Mouse (Mus musculus) urinary bladder, postnatal 14 days (tissue): ENCODE data around the gene 1500011B03Rik.

Experiments
- DNase-seq: peaks from one replicate; pipeline ENCODE4 v3.0.0; 2021; ENCODE audit warnings: low spot score

Gene 1500011B03Rik

GRCm38 (mm10) chr5:114782991-114783390, 40.3 kb downstream of the 1500011B03Rik start:
- no peak for DNase-seq

- DNase-seq: no peak
Measured at GRCm38 (mm10) chr5:114780912-114781311, 42.4 kb downstream of the 1500011B03Rik start.

GRCm38 (mm10) chr5:114779956-114780489, 43.2 kb downstream of the 1500011B03Rik start:
- DNase-seq: no peak

GRCm38 (mm10) chr5:114776174-114776573, 47.1 kb downstream of the 1500011B03Rik start:
- DNase-seq: no peak

- peak; percentile 18 for DNase-seq
Measured at GRCm38 (mm10) chr5:114775056-114775979, 48.0 kb downstream of the 1500011B03Rik start, which contains the start of gene Git2. Git2 (minus strand) TSS chr5:114775517.

GRCm38 (mm10) chr5:114774403-114775051, 48.7 kb downstream of the 1500011B03Rik start, which contains the start of gene Ankrd13a:
Ankrd13a (plus strand) TSS chr5:114774677.
- peak; percentile 92 for DNase-seq

- no peak for DNase-seq
Measured at GRCm38 (mm10) chr5:114773780-114774179, 49.5 kb downstream of the 1500011B03Rik start.

- peak; percentile 97 for DNase-seq
Measured at GRCm38 (mm10) chr5:114773211-114773710, 50.0 kb downstream of the 1500011B03Rik start.

- DNase-seq: peak; percentile 53
Measured at GRCm38 (mm10) chr5:114772456-114773203, 50.6 kb downstream of the 1500011B03Rik start.

GRCm38 (mm10) chr5:114771796-114772195, 51.5 kb downstream of the 1500011B03Rik start:
- no peak for DNase-seq

- DNase-seq: no peak
Measured at GRCm38 (mm10) chr5:114769786-114770185, 53.5 kb downstream of the 1500011B03Rik start.

GRCm38 (mm10) chr5:114767185-114767584, 56.1 kb downstream of the 1500011B03Rik start:
- DNase-seq: no peak

GRCm38 (mm10) chr5:114766686-114767085, 56.6 kb downstream of the 1500011B03Rik start:
- no peak for DNase-seq

- DNase-seq: no peak
Measured at GRCm38 (mm10) chr5:114764812-114765735, 58.2 kb downstream of the 1500011B03Rik start.

GRCm38 (mm10) chr5:114761980-114762379, 61.3 kb downstream of the 1500011B03Rik start:
- no peak for DNase-seq

GRCm38 (mm10) chr5:114759536-114760090, 63.7 kb downstream of the 1500011B03Rik start:
- DNase-seq: no peak
